Comparison of ENCODE assay signal across 30 mouse cellular contexts in the genomic region with DNA sequence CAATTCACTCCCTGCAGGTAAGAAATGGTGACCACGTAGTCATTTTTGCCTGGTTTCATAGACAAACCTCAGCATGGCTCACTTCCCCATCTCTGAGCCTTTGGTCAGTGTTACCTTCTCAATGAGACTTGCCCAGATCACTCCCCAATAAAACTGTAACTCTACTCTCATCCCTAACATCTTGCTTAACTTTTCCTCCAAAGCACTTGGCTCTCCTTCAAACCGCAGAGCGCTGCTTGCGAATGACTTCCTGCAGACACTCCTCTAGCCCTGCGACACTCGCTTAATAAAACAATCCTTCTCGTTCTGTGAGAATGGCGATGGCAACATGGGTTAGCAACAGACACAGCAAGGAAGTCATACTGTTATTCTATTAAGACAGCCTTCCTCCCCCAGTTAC.
DNase-seq lines count a peak whose midpoint lies in the region; ATAC-seq and TF ChIP-seq lines count a peak whose summit lies in the region.
"Had no signal": no experiment of that assay in that cellular context is flagged by ENCODE, and none has a peak within 500 bp of the region (broad histone marks: within the 10 kb centered on the region; RNA-seq: fewer than 3 reads in every experiment).

No protein-coding gene starts in this region.

- no peak overlapping the region for H3K4me3 ChIP-seq in kidney, adult 2 months (ENCODE audit: insufficient read depth, low read depth, low read length)
- H3K4me3 ChIP-seq in kidney, embryonic 16.5 days (ENCODE audit: low read length), result no peak overlapping the region
- H3K4me3 ChIP-seq in lung, embryonic 14.5 days (ENCODE audit: low read depth, low read length), result no peak overlapping the region
- no peak overlapping the region for H3K4me3 ChIP-seq in lung, adult 2 months (replicated peaks; ENCODE audit: extremely low read depth, low read depth, low read length)
- H3K4me3 ChIP-seq: embryonic facial prominence, embryonic 13.5 days; erythroblast, embryonic 14.5 days; hindbrain, embryonic 13.5 days; limb, embryonic 10.5 days; limb, embryonic 15.5 days; megakaryocyte, embryonic 14.5 days; midbrain, embryonic 13.5 days; neural tube, embryonic 15.5 days had no signal

- H3K9me3 ChIP-seq in kidney, embryonic 16.5 days (ENCODE audit: low read length), result no peaks in the 10 kb centered on the region
- no peaks in the 10 kb centered on the region for H3K9me3 ChIP-seq in lung, embryonic 14.5 days (ENCODE audit: low read depth, low read length)
- H3K9me3 ChIP-seq: embryonic facial prominence, embryonic 13.5 days; hindbrain, embryonic 13.5 days; limb, embryonic 10.5 days; limb, embryonic 15.5 days; megakaryocyte, embryonic 14.5 days; midbrain, embryonic 13.5 days; neural tube, embryonic 15.5 days had no signal

- H3K4me2 ChIP-seq in kidney, embryonic 16.5 days (replicated peaks; ENCODE audit: low read depth, low read length), result no peak overlapping the region; the same call in 1 of the 2 replicates
- H3K4me2 ChIP-seq in lung, embryonic 14.5 days, result no peak overlapping the region
- H3K4me2 ChIP-seq: embryonic facial prominence, embryonic 13.5 days; heart, embryonic 11.5 days; hindbrain, embryonic 13.5 days; limb, embryonic 15.5 days; midbrain, embryonic 13.5 days; neural tube, embryonic 15.5 days had no signal

- ATAC-seq in kidney, embryonic 16.5 days (ENCODE audit: low FRiP score, low TSS enrichment), result no peak
- ATAC-seq in lung, embryonic 14.5 days (ENCODE audit: insufficient read depth), result no peak
- ATAC-seq in megakaryocyte, adult 5-6 weeks (ENCODE audit: poor library complexity, severe bottlenecking), result 0 out of 2 replicates have a peak, but pooled peaks have one; percentile 21
- ATAC-seq: forebrain, postnatal 0 days; intestine, embryonic 16.5 days; midbrain, embryonic 13.5 days had no signal

- TF ChIP-seq CTCF in kidney, adult 2 months (conservative IDR thresholded peaks at IDR 0.05; ENCODE audit: insufficient read depth, insufficient read length, low read depth, low read length), result no peak
- TF ChIP-seq CTCF in lung, embryonic 14.5 days (IDR thresholded peaks at IDR 0.05; ENCODE audit: low read depth), result no peak
- no peak for TF ChIP-seq CTCF in lung, adult 2 months (IDR thresholded peaks at IDR 0.05; ENCODE audit: insufficient read depth, low read length)

- DNase-seq in kidney, adult 2 months, result peak; percentile 1
- DNase-seq in lung, embryonic 14.5 days, result peak; percentile 20
- no peak for DNase-seq in lung, adult 2 months
- DNase-seq in MN1 (ENCODE audit: low spot score) (peak; percentile 43), liver (no peak)
- DNase-seq in adrenal gland, postnatal 10 days, result no peak
- DNase-seq: adrenal gland, adult 8-10 months; cerebellum, adult 9-10 months; cerebellum, postnatal 36 days; embryo, embryonic 11 days; forebrain, postnatal 0 days; gastrocnemius, postnatal 14 days; heart, postnatal 36 days; layer of hippocampus, postnatal 36 days; retina, postnatal 1 day; right cerebral cortex, postnatal 14 days; thymus, postnatal 4 days had no signal

- H3K4me1 ChIP-seq in kidney, adult 2 months (ENCODE audit: control insufficient read depth, insufficient read depth, low read length), result no peaks in the 10 kb centered on the region
- H3K4me1 ChIP-seq in kidney, embryonic 16.5 days (ENCODE audit: insufficient read depth, low read length), result no peaks in the 10 kb centered on the region
- no peaks in the 10 kb centered on the region for H3K4me1 ChIP-seq in lung, embryonic 14.5 days (ENCODE audit: insufficient read depth)
- no peaks in the 10 kb centered on the region for H3K4me1 ChIP-seq in lung, adult 2 months (ENCODE audit: control insufficient read depth, insufficient read depth, low read length)
- H3K4me1 ChIP-seq: embryonic facial prominence, embryonic 13.5 days; megakaryocyte, embryonic 14.5 days; neural tube, embryonic 15.5 days had no signal

- no peak for TF ChIP-seq POLR2A in kidney, adult 2 months (IDR thresholded peaks at IDR 0.05; ENCODE audit: low read depth, low read length)
- no peak for TF ChIP-seq POLR2A in lung, adult 2 months (IDR thresholded peaks at IDR 0.05; ENCODE audit: borderline replicate concordance, extremely low read depth, low read depth, low read length)

- H3K27ac ChIP-seq in kidney, adult 2 months (ENCODE audit: insufficient read depth, low read depth, low read length), result no peak overlapping the region
- no peak overlapping the region for H3K27ac ChIP-seq in kidney, embryonic 16.5 days (ENCODE audit: low read length)
- no peak overlapping the region for H3K27ac ChIP-seq in lung, embryonic 14.5 days (ENCODE audit: low read depth)
- H3K27ac ChIP-seq: embryonic facial prominence, embryonic 13.5 days; hindbrain, embryonic 13.5 days; limb, embryonic 10.5 days; limb, embryonic 15.5 days; liver, embryonic 14.5 days; midbrain, embryonic 13.5 days; neural tube, embryonic 15.5 days had no signal

- 46% methylated on average over 8 of the region's 8 CpGs for WGBS in kidney, adult 2 months
- WGBS in kidney, embryonic 16.5 days, result 54% methylated on average over 8 of the region's 8 CpGs
- 58% methylated on average over 8 of the region's 8 CpGs for WGBS in lung, embryonic 14.5 days
- WGBS in lung, adult 2 months, result 35% methylated on average over 8 of the region's 8 CpGs

- H3K27me3 ChIP-seq in kidney, adult 2 months (replicated peaks; ENCODE audit: control insufficient read depth, insufficient read depth, low read length), result no peaks in the 10 kb centered on the region
- H3K27me3 ChIP-seq in kidney, embryonic 16.5 days (ENCODE audit: insufficient read depth, low read length), result no peaks in the 10 kb centered on the region
- no peaks in the 10 kb centered on the region for H3K27me3 ChIP-seq in lung, embryonic 14.5 days (ENCODE audit: insufficient read depth, low read length)
- H3K27me3 ChIP-seq: embryonic facial prominence, embryonic 13.5 days; hindbrain, embryonic 13.5 days; limb, embryonic 15.5 days; midbrain, embryonic 13.5 days; neural tube, embryonic 15.5 days had no signal

- no peak overlapping the region for H3K9ac ChIP-seq in kidney, embryonic 16.5 days (replicated peaks; ENCODE audit: low read length)
- H3K9ac ChIP-seq in lung, embryonic 14.5 days, result no peak overlapping the region
- H3K9ac ChIP-seq: embryonic facial prominence, embryonic 13.5 days; forebrain, postnatal 0 days; hindbrain, embryonic 13.5 days; limb, embryonic 15.5 days; liver, embryonic 14.5 days; midbrain, embryonic 13.5 days; neural tube, embryonic 15.5 days had no signal

- no peaks in the 10 kb centered on the region for H3K36me3 ChIP-seq in kidney, adult 2 months (ENCODE audit: control insufficient read depth, insufficient read depth, low read length)
- no peaks in the 10 kb centered on the region for H3K36me3 ChIP-seq in kidney, embryonic 16.5 days (ENCODE audit: insufficient read depth, low read length)
- no peaks in the 10 kb centered on the region for H3K36me3 ChIP-seq in lung, embryonic 14.5 days (ENCODE audit: insufficient read depth)
- H3K36me3 ChIP-seq: embryonic facial prominence, embryonic 13.5 days; hindbrain, embryonic 13.5 days; limb, embryonic 10.5 days; limb, embryonic 15.5 days; midbrain, embryonic 13.5 days; neural tube, embryonic 15.5 days had no signal

Comparison
In these comparisons a context has a peak if more than half of its experiments do, and no peak if none do; other contexts are left out.
1. DNase-seq: peak in kidney, adult 2 months (single experiment), lung, embryonic 14.5 days (single experiment) and MN1 (single experiment); none in lung, adult 2 months (single experiment), liver (single experiment) and adrenal gland, postnatal 10 days (single experiment).